Mouse (Mus musculus) limb, embryonic 12.5 days (tissue): ENCODE data around the gene Sh3bp4. TPM values are rescaled to one million over a fixed set of nuclear protein-coding genes. Genes with fewer than 3 reads are reported as not detected.

Experiments used
- ATAC-seq: fragments of 200-750 bp; cut with Nextera tagmentation; 2 replicates; pipeline ENCODE4 v1.8.0; 2017; ENCODE audit warnings: low read depth, moderate TSS enrichment; ENCODE audit not compliant: insufficient number of reproducible peaks, insufficient read depth, low FRiP score, low TSS enrichment
- H3K27ac ChIP-seq: fragments of 300-500 bp; sonication (generic); 2 replicates; pipeline ENCODE4 v1.5.1; 2016; ENCODE audit warnings: mild to moderate bottlenecking, moderate library complexity
- H3K27me3 ChIP-seq: fragments of 300-500 bp; sonication (generic); 2 replicates; pipeline ENCODE4 v1.6.1; 2016; ENCODE audit warnings: mild to moderate bottlenecking, moderate library complexity
- H3K36me3 ChIP-seq: fragments of 300-500 bp; sonication (generic); 2 replicates; pipeline ENCODE4 v1.6.1; 2016; ENCODE audit warnings: mild to moderate bottlenecking, moderate library complexity
- H3K4me1 ChIP-seq: fragments of 300-500 bp; sonication (generic); replicated peaks from 2 replicates; pipeline ENCODE4 v1.6.1; 2016
- H3K4me2 ChIP-seq: fragments of 300-500 bp; sonication (generic); 2 replicates; pipeline ENCODE4 v1.6.1; 2016; ENCODE audit warnings: mild to moderate bottlenecking, moderate library complexity
- H3K4me3 ChIP-seq: fragments of 300-500 bp; sonication (generic); replicated peaks from 2 replicates; pipeline ENCODE4 v1.5.1; 2016; ENCODE audit warnings: mild to moderate bottlenecking
- H3K9ac ChIP-seq: fragments of 300-500 bp; sonication (generic); replicated peaks from 2 replicates; pipeline ENCODE4 v1.6.1; 2016; ENCODE audit warnings: mild to moderate bottlenecking, moderate library complexity
- H3K9me3 ChIP-seq: fragments of 300-500 bp; sonication (generic); 2 replicates; pipeline ENCODE4 v1.6.1; 2016; ENCODE audit warnings: mild to moderate bottlenecking, moderate library complexity
- WGBS: fragments of 180-500 bp; shearing (Covaris S2); methylation state at CpG from one replicate; pipeline ENCODE4 v1.1.7; 2016; 5-methylcytosine and 5-hydroxymethylcytosine counted together
- polyA plus RNA-seq: library from polyadenylated mRNA; unstranded; fragments of >200 nt; fragmentation: Nextera tagmentation; extraction: Ambion mirVana; gene quantifications from 2 replicates; pipeline ENCODE4 v1.2.1, GENCODE M21; 2016

Gene Sh3bp4
- polyA plus RNA-seq, 1 experiment from 2014 or later: 22.3 TPM

DNA sequence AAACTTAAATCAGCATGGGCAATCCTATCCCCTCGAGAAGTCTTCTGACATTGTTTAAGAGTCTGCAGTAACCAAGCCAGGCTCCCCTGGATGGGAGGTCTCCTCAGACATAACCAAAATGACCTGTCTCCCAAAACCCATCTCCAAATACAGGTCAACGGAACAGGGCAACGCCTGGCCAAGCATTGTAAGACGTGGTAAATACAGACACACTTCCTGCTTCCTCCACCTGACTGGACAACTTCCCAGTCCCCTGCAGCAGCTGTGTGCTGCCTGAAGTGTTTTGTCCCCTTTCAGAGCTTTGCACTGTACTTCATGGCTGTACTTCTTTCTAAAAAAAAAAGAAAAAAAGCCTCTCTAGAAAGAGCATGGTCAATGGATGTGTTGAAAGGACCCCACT is 28.1 kb upstream of the Sh3bp4 start:
- Histone ChIP-seq H3K9ac (no peak overlapping the region), H3K4me2 (no peak overlapping the region), H3K27me3 (no peaks in the 10 kb centered on the region), H3K27ac (no peak overlapping the region), H3K9me3 (no peaks in the 10 kb centered on the region), H3K36me3 (no peaks in the 10 kb centered on the region), H3K4me3 (no peak overlapping the region), H3K4me1 (peaks cover 19% of the 10 kb centered on the region)
- WGBS: 77% methylated on average over 4 of the region's 4 CpGs
- no peak for ATAC-seq

DNA sequence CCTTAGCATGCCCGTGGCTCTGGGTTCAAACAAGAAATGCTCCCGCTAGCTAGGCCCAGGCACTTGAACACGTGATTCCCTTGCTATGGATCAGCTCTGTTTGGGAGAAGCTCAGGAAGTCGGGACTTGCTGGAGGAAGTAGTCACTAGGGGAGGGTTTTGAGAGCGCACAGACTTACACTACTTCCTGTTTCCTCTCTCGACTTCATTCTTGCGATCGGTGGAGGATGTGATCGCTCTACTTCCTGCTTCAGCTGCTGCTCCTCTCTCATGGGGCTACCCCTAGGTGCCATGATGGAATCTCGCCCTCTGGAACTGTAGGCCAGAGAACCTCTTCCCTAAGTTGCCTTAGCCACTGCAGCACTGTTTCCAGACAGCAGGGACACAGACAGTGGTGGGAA is 27.3 kb upstream of the Sh3bp4 start:
- 93% methylated on average over 10 of the region's 10 CpGs for WGBS
- H3K27me3 ChIP-seq: no peaks in the 10 kb centered on the region
- H3K27ac ChIP-seq: no peak overlapping the region
- H3K9ac ChIP-seq: no peak overlapping the region
- no peaks in the 10 kb centered on the region for H3K9me3 ChIP-seq
- H3K36me3 ChIP-seq: no peaks in the 10 kb centered on the region
- H3K4me3 ChIP-seq: no peak overlapping the region
- H3K4me1 ChIP-seq: peaks cover 19% of the 10 kb centered on the region
- no peak for ATAC-seq
- no peak overlapping the region for H3K4me2 ChIP-seq

DNA sequence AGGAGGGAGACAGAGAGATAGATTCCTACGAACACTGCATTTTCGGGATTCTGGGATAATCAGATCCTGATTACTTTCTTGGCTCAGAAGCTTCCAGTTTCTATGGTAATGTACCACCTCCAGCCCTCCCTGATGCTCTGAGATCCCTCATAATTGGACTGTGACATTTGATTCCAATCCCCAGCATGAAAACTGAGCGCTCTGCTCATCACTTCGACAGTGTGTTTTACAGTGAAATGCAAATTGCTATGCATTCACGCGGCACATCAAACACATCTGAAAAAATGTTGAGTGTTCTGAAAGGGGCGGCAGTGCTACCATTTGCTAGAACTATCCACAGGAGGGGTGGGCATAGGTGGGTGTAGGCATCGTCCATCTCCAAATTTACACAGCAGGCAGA is 24.8 kb upstream of the Sh3bp4 start:
- 90% methylated on average over 8 of the region's 8 CpGs for WGBS
- Histone ChIP-seq H3K27ac (no peak overlapping the region), H3K4me2 (no peak overlapping the region), H3K4me3 (no peak overlapping the region), H3K36me3 (no peaks in the 10 kb centered on the region), H3K9ac (no peak overlapping the region), H3K27me3 (no peaks in the 10 kb centered on the region), H3K4me1 (0 out of 2 replicates have a peak, but pooled peaks cover 6% of the 10 kb centered on the region), H3K9me3 (no peaks in the 10 kb centered on the region)
- no peak for ATAC-seq

DNA sequence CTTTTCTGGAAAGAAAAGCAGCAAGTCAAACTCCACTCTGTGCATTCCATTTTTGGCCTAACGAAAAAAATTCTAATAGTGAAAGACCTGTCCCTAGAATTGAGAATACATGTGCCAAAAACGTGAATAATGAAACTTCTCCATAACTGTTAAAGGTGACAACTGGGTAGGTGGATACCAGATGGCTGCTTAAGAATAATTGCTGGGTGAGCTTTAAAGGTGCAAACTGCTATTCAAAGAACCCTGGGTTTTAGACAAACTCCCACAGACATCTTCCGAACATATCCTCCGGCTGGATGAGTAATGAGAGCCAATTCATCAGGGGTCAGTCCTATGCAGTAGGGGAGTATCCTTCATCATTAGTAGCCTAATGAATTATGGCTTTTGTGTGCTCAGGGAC is 20.7 kb upstream of the Sh3bp4 start:
- Histone ChIP-seq H3K4me3 (no peak overlapping the region), H3K27ac (no peak overlapping the region), H3K36me3 (no peaks in the 10 kb centered on the region), H3K4me1 (no peaks in the 10 kb centered on the region), H3K27me3 (no peaks in the 10 kb centered on the region), H3K9me3 (no peaks in the 10 kb centered on the region), H3K4me2 (no peak overlapping the region), H3K9ac (no peak overlapping the region)
- no peak for ATAC-seq
- WGBS: 87% methylated on average over 4 of the region's 4 CpGs

DNA sequence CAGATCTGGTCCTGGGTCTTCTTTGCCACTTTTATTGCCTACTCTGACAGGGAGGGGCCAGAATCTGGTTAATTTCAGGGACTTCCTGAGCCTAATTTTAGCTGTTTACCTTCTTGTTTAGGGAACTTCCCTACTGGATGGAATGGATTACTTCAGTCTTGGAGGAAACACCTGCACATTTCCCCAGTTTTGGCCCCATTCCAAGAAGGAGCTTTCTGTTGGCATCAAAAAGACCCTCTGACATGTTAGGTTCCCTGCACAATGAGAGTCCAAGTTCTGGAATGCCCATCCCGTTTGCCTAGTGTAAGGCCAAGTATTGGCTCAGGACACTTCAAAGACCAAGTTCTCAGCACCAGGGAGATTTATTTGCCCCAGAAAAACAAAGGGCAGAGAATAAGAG is 14.0 kb upstream of the Sh3bp4 start:
- 39% methylated on average over 1 of the region's 1 CpGs for WGBS
- Histone ChIP-seq H3K4me1 (no peaks in the 10 kb centered on the region), H3K27ac (no peak overlapping the region), H3K4me2 (no peak overlapping the region), H3K4me3 (no peak overlapping the region), H3K9me3 (peaks cover 10% of the 10 kb centered on the region; the same call in 1 of the 2 replicates), H3K27me3 (no peaks in the 10 kb centered on the region), H3K9ac (no peak overlapping the region), H3K36me3 (no peaks in the 10 kb centered on the region)
- no peak for ATAC-seq

GRCm38 (mm10) chr1:89057430-89057829 is 12.8 kb upstream of the Sh3bp4 start:
- H3K4me3 ChIP-seq: no peak overlapping the region
- no peak for ATAC-seq
- peaks cover 15% of the 10 kb centered on the region; the same call in 1 of the 2 replicates for H3K9me3 ChIP-seq
- no peaks in the 10 kb centered on the region for H3K4me1 ChIP-seq
- H3K4me2 ChIP-seq: no peak overlapping the region
- 79% methylated on average over 3 of the region's 3 CpGs for WGBS
- H3K9ac ChIP-seq: no peak overlapping the region
- no peaks in the 10 kb centered on the region for H3K36me3 ChIP-seq
- no peak overlapping the region for H3K27ac ChIP-seq
- H3K27me3 ChIP-seq: no peaks in the 10 kb centered on the region

GRCm38 (mm10) chr1:89058011-89058410 is 12.2 kb upstream of the Sh3bp4 start:
- H3K36me3 ChIP-seq: no peaks in the 10 kb centered on the region
- H3K9ac ChIP-seq: no peak overlapping the region
- H3K4me2 ChIP-seq: no peak overlapping the region
- H3K4me1 ChIP-seq: no peaks in the 10 kb centered on the region
- WGBS: 88% methylated on average over 1 of the region's 1 CpGs
- H3K27me3 ChIP-seq: no peaks in the 10 kb centered on the region
- H3K9me3 ChIP-seq: peaks cover 15% of the 10 kb centered on the region; the same call in 1 of the 2 replicates
- no peak for ATAC-seq
- no peak overlapping the region for H3K4me3 ChIP-seq
- no peak overlapping the region for H3K27ac ChIP-seq

GRCm38 (mm10) chr1:89062977-89063376 is 7.2 kb upstream of the Sh3bp4 start:
- H3K27me3 ChIP-seq: no peaks in the 10 kb centered on the region
- no peak overlapping the region for H3K9ac ChIP-seq
- WGBS: 81% methylated on average over 4 of the region's 4 CpGs
- no peak overlapping the region for H3K4me3 ChIP-seq
- H3K4me1 ChIP-seq: no peaks in the 10 kb centered on the region
- no peak overlapping the region for H3K4me2 ChIP-seq
- H3K9me3 ChIP-seq: peaks cover 9% of the 10 kb centered on the region; the same call in 1 of the 2 replicates
- H3K27ac ChIP-seq: no peak overlapping the region
- no peak for ATAC-seq
- H3K36me3 ChIP-seq: no peaks in the 10 kb centered on the region

DNA sequence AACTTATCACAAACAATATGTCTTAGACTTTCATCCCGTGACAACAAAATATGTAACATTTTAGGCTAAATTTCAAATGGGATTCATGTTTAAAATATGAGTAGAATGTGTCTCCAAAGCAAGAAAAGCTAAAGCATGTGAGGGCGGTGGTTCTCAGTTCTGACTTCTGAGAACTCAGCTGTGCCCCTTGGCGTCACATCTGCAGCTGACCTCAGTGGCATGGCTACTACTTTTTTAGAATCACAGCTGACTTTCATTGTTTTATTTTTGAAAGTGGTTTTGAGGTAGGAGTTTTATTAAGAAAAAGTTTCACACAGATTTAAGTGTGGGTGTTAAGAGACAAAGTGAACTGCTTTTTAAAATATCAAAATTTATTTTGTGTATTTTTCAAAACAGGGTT is 6.4 kb upstream of the Sh3bp4 start:
- Histone ChIP-seq H3K4me3 (no peak overlapping the region), H3K4me1 (peaks cover under 1% of the 10 kb centered on the region; the same call in 1 of the 2 replicates), H3K4me2 (no peak overlapping the region), H3K9ac (no peak overlapping the region), H3K27ac (no peak overlapping the region), H3K36me3 (no peaks in the 10 kb centered on the region), H3K27me3 (no peaks in the 10 kb centered on the region), H3K9me3 (peaks cover 8% of the 10 kb centered on the region; the same call in 1 of the 2 replicates)
- 86% methylated on average over 3 of the region's 3 CpGs for WGBS
- ATAC-seq: no peak

GRCm38 (mm10) chr1:89068812-89069211 is 1.4 kb upstream of the Sh3bp4 start:
- no peak overlapping the region for H3K4me3 ChIP-seq
- 67% methylated on average over 5 of the region's 5 CpGs for WGBS
- H3K36me3 ChIP-seq: no peaks in the 10 kb centered on the region
- no peaks in the 10 kb centered on the region for H3K9me3 ChIP-seq
- H3K27me3 ChIP-seq: no peaks in the 10 kb centered on the region
- no peak for ATAC-seq
- H3K4me2 ChIP-seq: peak overlapping the region; percentile 71
- peak overlapping the region; percentile 83; the same call in 1 of the 2 replicates for H3K27ac ChIP-seq
- H3K4me1 ChIP-seq: peaks cover 34% of the 10 kb centered on the region
- H3K9ac ChIP-seq: no peak overlapping the region

- peak overlapping the region; percentile 52; the same call in 1 of the 2 replicates for H3K9ac ChIP-seq
- peaks cover 38% of the 10 kb centered on the region for H3K4me1 ChIP-seq
- H3K27ac ChIP-seq: peak overlapping the region; percentile 83
- under 1% methylated on average over 25 of the region's 25 CpGs for whole genome bisulfite sequencing
- H3K9me3 ChIP-seq: no peaks in the 10 kb centered on the region
- ATAC-seq: peak; percentile 45
- H3K4me3 ChIP-seq: peak overlapping the region; percentile 87
- no peaks in the 10 kb centered on the region for H3K27me3 ChIP-seq
- no peaks in the 10 kb centered on the region for H3K36me3 ChIP-seq
- peak overlapping the region; percentile 71 for H3K4me2 ChIP-seq
Measured at GRCm38 (mm10) chr1:89069479-89070102, 624 bp upstream of the Sh3bp4 start.

GRCm38 (mm10) chr1:89070871-89071361 is 701 bp downstream of the Sh3bp4 start:
- no peaks in the 10 kb centered on the region for H3K9me3 ChIP-seq
- H3K4me3 ChIP-seq: peak overlapping the region; percentile 87
- H3K27me3 ChIP-seq: no peaks in the 10 kb centered on the region
- WGBS: under 1% methylated on average over 28 of the region's 28 CpGs
- ATAC-seq: 0 out of 2 replicates have a peak, but pooled peaks have one; percentile 3
- H3K9ac ChIP-seq: peak overlapping the region; percentile 89
- peaks cover 50% of the 10 kb centered on the region for H3K4me1 ChIP-seq
- H3K27ac ChIP-seq: peak overlapping the region; percentile 92
- peak overlapping the region; percentile 71 for H3K4me2 ChIP-seq
- H3K36me3 ChIP-seq: no peaks in the 10 kb centered on the region
